Comparison of ENCODE assay signal across 16 mouse cellular contexts in genomic region chr1:187809546-187809945, GRCm38 (mm10).
DNase-seq lines count a peak whose midpoint lies in the region; ATAC-seq lines count a peak whose summit lies in the region.
"Had no signal": no experiment of that assay in that cellular context is flagged by ENCODE, and none has a peak within 500 bp of the region (broad histone marks: within the 10 kb centered on the region; RNA-seq: fewer than 3 reads in every experiment).

No protein-coding gene starts in this region.

- DNase-seq in kidney, postnatal 14 days = peak; percentile 31
- DNase-seq in kidney, adult 9 months = no peak
- DNase-seq in adrenal gland, adult 2 months = peak; percentile 43
- DNase-seq in adrenal gland, adult 8-10 months = peak; percentile 35
- DNase-seq in adrenal gland, postnatal 36 days = peak; percentile 41 to 55
- DNase-seq: cerebellum, adult 2 months; cerebellum, postnatal 10 days; forebrain, postnatal 0 days; gastrocnemius, adult 2 months; gastrocnemius, postnatal 25 days; heart, adult 11 months; heart, postnatal 10 days had no signal

- no peak for ATAC-seq in granulocyte monocyte progenitor cell, adult 5-6 weeks (replicated peaks; ENCODE audit: poor library complexity, severe bottlenecking)
- ATAC-seq: CD4-positive, CD25-positive, alpha-beta regulatory T cell, adult 4 months; forebrain, embryonic 13.5 days; forebrain, postnatal 0 days; hindbrain, postnatal 0 days had no signal
